Mouse (Mus musculus) embryonic stem cell, embryonic (primary cell): ENCODE results near the gene Nipbl.
"Not testable (repeated sequence)": the region's sequence is repeated elsewhere in the genome, so short reads cannot be mapped to it uniquely, and the experiment has no call there.

Source experiments
- CTCF ChIA-PET, 4 experiments: fragments of 300-600 bp in 2 of 4; fragments of 350-600 bp in 2 of 4; sonication (Branson Sonifier 250); formaldehyde crosslinking; loops; one replicate each; lab custom pipeline; 2022; ENCODE audit warnings: inconsistent platforms in 2 of 4; lab: Charles Lee
- POLR2A ChIA-PET, 4 experiments: fragments of 300-600 bp in 2 of 4; fragments of 350-600 bp in 2 of 4; sonication (Branson Sonifier 250); formaldehyde crosslinking; loops; one replicate each; lab custom pipeline; 2022; ENCODE audit warnings: antibody characterized with exemption in 4 of 4, inconsistent platforms in 1 of 4; lab: Charles Lee

Nipbl gene

DNA sequence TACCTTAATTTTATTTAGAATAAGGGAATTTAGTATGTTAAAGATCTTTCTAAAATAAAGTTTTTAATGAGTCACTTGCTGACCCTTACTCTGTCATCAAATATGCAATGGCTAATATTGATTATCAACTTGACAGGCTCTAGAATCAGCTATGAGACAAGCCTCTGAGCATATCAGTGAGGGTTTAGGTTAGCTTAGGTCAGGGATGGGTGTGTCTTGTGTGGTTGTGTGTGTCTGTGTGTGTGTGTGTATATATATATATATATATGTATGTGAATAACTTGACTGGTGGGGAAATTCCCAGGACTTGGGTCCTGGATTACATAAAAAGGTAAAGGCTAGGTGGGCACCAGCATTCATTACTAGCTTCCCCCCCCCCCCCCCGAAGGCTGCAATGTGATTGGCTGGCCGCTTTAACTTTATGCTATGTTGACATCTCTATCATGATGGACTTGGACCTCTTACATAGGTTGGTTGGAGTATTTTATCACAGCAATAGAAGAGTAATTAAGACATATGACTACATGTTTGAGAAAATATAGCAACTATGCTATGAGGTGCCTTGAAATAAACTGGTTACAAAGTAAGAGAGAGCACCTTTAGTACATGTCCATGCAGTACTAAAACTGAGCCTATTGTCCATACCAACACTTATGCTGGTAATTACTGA is 97.0 kb downstream of the Nipbl start:
- ChIA-PET POLR2A (no interaction called here), CTCF (no interaction called here)

DNA sequence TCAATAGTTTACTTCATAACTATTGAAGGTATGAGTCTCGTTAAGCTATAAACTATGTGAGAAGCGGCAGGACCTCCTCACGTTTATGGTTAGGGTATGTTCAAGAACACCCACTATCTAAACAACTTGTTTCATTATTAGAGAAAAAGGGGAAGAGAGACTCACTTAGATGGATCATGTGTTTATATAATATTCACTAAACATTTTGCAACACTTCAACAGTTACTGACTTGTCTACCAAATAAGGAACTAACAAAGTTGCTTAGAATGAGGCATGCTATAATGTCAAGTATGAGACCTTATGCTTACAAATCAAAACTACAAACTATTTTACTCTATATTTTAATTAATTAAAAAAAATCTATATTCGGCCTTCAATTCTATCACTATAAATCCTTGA is 103.7 kb downstream of the Nipbl start:
- CTCF ChIA-PET, result no interaction called here
- POLR2A ChIA-PET, result interaction anchor here in 1 of 4 experiments (3.1 kb wide), 1 partner anchor 10 kb away, joined by 8 read pairs; no protein-coding TSS in a partner anchor

GRCm38 (mm10) chr15:8331547-8331946 is 112.7 kb downstream of the Nipbl start:
- CTCF ChIA-PET, result interaction anchor here in 1 of 4 experiments (0.7 kb wide), 1 partner anchor 430 kb away, joined by 3 read pairs; no protein-coding TSS in a partner anchor
- POLR2A ChIA-PET, result interaction anchor here in 1 of 4 experiments (0.6 kb wide), 1 partner anchor 50 kb away, joined by 3 read pairs; no protein-coding TSS in a partner anchor

DNA sequence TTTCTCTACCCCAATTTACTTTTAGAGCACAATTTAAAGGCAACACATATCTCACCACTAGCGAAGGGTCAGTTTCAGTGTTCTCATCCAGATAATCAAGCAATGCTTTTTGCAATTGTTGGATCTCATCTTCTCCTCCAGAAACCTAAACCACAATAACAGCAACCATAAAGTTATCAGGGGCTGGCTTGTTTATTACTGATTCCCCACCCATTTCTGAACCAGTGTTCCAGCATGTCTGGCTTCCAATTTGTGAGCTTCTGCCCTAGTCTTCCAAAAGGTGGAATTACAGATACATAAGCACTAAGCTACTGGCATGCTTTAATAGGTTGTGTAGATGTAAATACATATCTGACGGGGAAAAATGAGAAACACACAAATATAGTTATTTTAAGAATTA is 118.6 kb downstream of the Nipbl start:
- CTCF ChIA-PET, result no interaction called here
- POLR2A ChIA-PET, result interaction anchor here in 1 of 4 experiments (0.6 kb wide), 1 partner anchor 34 kb away, joined by 3 read pairs; no protein-coding TSS in a partner anchor

GRCm38 (mm10) chr15:8324833-8325232 is 119.4 kb downstream of the Nipbl start:
- POLR2A ChIA-PET, result no interaction called here
- CTCF ChIA-PET, result no interaction called here

DNA sequence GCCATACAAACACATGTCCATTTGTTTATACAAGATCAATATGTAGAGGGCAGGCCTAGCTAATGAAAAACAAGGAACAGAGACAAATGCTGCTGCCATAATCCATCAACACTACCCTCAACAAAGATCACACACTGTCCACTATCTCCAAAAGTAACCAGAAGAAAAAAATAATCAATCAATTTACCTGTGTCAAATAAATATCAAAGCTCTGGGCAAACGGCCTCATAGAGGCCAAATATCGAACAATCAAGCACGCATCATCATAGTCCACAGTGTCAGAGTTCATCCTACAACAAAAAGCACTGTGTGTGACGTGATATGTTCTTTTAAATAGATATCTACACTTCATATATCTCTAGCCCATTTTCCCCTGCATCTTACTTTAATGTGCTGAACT is 120.2 kb downstream of the Nipbl start:
- POLR2A ChIA-PET, result no interaction called here
- CTCF ChIA-PET, result no interaction called here

DNA sequence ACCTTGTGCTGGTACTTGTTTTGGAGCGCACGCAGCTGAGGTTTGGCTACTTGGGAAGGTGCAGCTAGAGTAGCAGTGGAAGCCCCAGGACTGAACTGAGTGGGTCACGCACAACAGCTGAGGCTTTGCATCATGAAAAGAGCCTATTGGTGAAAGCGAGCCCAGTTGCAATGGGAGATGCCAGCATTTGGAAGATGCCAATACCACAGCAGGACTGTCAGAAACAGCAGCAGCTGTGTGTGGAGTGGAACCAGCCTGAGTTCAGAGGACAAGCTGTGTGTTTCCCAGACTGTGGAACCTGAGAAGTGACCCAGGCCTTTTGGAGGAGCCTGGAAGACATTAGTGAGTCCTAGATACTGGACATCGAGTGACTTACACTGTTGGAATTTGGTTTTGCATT is 122.8 kb downstream of the Nipbl start:
- ChIA-PET CTCF (no interaction called here), POLR2A (interaction anchor here in 1 of 4 experiments (0.7 to 0.9 kb wide), 2 partner anchors 9 to 10 kb away, joined by 4 to 6 read pairs; no protein-coding TSS in a partner anchor)

DNA sequence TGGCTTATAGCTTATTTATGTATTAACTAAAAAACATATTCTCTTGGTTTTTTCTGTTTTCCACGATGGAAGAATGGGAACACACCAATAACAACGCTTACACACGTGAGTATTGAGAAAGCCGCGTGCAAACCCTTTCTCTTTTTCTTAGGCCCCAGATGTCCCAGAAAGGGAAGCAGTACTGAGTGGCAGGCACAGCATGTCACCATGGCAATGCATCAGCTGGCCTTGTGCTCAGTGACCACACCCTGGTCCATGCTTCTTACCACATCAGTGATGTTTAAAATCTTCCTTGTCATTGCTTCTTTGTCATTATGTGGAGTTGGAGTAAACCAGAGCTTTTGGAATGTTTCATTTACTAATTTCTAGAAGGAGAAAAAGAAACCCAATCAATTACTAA is 125.1 kb downstream of the Nipbl start:
- POLR2A ChIA-PET, result no interaction called here
- CTCF ChIA-PET, result no interaction called here

- ChIA-PET POLR2A (no interaction called here), CTCF (interaction anchor here in 1 of 4 experiments (0.6 kb wide), 1 partner anchor 106 kb away, joined by 3 read pairs; no protein-coding TSS in a partner anchor)
Measured at GRCm38 (mm10) chr15:8317381-8317780, 126.9 kb downstream of the Nipbl start.

DNA sequence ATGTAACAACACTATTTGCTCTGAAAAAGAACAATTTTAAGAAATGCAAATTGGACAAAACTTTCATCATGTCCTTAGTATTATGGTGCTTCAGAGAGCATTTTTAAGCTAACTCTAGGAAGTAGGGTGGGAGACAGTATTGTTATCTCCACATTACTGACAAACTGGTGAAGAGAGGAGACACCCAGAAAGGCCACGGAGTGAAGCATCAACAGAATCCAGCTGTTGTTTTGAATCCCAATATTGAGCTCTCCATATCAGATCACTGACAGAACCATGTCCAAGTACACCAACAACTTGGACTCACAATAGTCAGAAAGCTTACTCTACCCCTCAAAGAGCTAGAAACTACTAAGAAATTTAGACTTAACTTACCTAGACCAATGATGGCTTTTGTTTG is 138.8 kb downstream of the Nipbl start:
- ChIA-PET CTCF (no interaction called here), POLR2A (interaction anchor here in 1 of 4 experiments (0.7 kb wide), 1 partner anchor 96 kb away, joined by 5 read pairs; no protein-coding TSS in a partner anchor)

- ChIA-PET POLR2A (no interaction called here), CTCF (no interaction called here)
Measured at GRCm38 (mm10) chr15:8302944-8303343, 141.3 kb downstream of the Nipbl start.

- ChIA-PET POLR2A (interaction anchor here in 1 of 4 experiments (1.1 to 1.3 kb wide), 2 partner anchors 23 to 25 kb away, joined by 3 read pairs; no protein-coding TSS in a partner anchor), CTCF (no interaction called here)
Measured at GRCm38 (mm10) chr15:8294150-8294549, 150.1 kb downstream of the Nipbl start.

DNA sequence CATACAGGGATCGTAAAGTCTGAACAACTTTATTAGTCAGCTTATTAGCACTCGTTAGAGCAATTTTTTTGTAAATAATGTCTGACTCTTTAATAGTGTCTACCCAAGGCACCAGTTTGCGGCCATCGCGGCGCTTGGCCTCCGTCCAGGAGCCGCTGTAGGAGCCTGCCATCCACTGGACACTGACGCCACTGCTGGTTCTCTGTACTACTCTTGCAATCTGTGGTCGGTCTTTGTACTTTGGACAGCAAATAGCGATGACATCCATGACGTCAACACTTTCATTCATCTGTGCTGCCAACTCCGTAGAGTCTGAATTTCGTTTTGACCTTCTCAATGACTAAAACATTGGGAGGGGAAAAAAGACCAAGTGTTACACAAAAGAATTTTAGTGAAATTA is 153.0 kb downstream of the Nipbl start:
- CTCF ChIA-PET, result interaction anchor here in 1 of 4 experiments (0.7 kb wide), 1 partner anchor 88 kb away, joined by 4 read pairs; no protein-coding TSS in a partner anchor
- POLR2A ChIA-PET, result interaction anchor here in 1 of 4 experiments (0.7 to 1.2 kb wide), 2 partner anchors 13 to 202 kb away, joined by 3 read pairs; no protein-coding TSS in a partner anchor

DNA sequence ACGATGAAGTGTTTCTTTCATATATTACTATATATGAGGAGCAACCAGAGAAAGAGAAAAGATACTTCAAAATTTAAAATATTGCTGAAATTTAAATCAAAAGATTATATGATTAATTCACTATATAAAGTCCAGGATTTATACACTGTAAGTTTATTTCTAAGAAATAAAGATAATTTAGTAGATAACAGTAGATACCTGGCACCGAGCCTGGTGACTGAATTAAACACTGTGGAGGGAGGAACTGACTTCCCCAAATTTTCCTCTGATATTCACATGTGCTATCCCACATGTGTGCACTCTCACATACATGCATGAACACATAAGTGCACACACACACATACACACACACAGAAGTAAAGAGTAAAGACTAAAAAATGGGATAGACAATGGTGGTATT is 162.1 kb downstream of the Nipbl start:
- POLR2A ChIA-PET, result interaction anchor here in 1 of 4 experiments (0.5 kb wide), 1 partner anchor 137 kb away, joined by 3 read pairs; no protein-coding TSS in a partner anchor
- CTCF ChIA-PET, result no interaction called here

DNA sequence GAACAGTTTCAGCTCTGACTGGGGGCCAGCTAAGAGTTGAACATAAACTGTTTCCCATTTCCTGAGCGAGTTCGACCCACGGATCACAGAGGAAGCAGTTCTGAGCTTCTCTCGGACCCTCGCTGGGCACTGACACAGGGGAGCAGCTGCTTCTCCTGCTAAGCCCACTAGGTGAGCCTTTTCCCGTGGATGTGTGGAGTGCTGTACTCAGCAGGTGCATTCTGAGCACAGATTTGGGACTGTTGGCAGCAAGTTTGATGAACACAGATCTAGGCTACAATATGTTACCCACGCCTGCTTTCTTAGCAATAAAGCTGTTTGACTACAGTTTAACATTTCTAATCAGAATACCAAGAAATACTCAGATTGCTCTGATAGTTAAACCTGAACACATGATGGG is 162.6 kb downstream of the Nipbl start:
- ChIA-PET POLR2A (interaction anchor here in 1 of 4 experiments (3.5 kb wide), 1 partner anchor 12 kb away, joined by 12 read pairs; no protein-coding TSS in a partner anchor), CTCF (no interaction called here)

DNA sequence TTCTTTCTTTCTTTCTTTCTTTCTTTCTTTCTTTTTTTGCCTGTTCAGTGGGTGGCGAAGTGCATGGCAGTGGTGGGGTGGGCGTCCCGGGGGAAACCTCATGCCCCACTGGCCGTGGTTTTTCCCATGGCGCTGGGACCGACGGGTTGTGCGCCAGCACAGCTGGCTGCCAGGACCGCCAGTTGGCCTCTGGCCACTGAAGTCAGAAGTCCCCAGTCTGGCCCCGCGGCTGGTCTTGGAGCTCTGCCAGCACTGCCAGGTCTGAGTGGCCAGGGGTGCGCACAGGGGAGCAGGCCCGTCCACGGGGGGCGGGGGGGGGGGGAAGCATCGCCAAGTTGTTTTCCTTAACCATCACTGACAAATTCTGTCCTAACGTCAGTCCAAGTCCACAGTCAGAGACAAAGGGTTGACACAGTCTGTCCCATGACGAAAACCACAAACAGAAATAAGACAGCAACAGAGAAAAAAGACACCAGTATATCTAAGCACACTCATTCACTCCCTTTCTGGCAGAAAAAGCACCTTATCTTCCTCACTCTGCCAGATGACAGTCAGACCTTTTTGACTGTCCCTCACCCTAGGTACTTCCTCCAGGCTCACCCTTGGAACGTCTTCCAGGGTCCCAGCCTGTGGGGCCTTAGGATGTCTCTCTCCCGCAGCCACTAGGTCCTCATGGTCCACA is 164.2 kb downstream of the Nipbl start:
- POLR2A ChIA-PET, result interaction anchor here in 3 of 4 experiments (0.6 to 3.5 kb wide), 9 partner anchors 9 to 1330 kb away, joined by 3 to 12 read pairs (median 4); no protein-coding TSS in a partner anchor
- CTCF ChIA-PET, result interaction anchor here in 1 of 4 experiments (0.6 kb wide), 1 partner anchor 99 kb away, joined by 3 read pairs; no protein-coding TSS in a partner anchor

DNA sequence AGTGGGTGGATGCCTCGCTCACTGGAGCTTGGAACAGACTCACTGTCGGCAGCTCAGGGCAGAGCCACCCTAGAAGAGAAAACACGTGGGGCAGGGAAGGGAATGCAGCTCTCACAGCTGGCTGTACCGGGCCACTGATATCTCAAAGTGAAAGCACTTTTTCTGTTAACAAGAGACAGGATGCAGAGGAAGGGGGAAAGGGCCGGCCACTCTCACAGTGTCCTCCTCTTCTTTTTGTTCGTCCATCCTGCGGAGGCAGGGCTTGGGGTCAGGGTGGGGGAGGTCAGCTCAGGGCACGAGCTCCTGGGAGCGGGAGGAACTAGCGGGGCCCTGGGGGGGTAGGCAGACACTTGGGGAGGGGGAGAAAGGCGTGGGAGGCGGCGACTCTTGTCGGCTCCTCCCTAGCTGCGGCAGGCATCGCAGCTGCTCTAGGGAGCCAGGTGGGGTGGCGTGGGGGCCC is 164.9 kb downstream of the Nipbl start:
- ChIA-PET POLR2A (interaction anchor here in 3 of 4 experiments (0.6 to 3.5 kb wide), 9 partner anchors 9 to 1331 kb away, joined by 3 to 12 read pairs (median 4); no protein-coding TSS in a partner anchor), CTCF (interaction anchor here in 1 of 4 experiments (0.6 kb wide), 1 partner anchor 98 kb away, joined by 3 read pairs; no protein-coding TSS in a partner anchor)

DNA sequence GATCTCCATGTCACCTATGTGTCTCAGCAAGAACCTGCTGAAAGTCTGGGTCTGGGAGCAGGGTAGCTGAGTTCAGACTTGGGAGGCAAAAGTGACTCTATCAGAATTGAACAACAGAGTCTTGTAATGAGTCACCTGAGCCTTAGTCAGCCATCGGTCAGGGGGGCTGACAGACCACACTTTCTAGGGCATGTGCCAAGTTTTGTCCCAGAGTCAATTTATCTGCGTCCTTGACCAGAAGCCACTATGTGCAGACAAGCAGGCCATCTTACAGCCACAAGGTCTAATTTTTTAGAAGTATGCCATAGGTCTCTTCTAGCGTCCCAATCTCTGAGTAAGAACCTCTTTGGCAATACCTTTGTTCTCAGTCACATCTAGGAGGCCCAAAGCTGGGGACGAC is 166.3 kb downstream of the Nipbl start:
- CTCF ChIA-PET, result not testable (repeated sequence)
- POLR2A ChIA-PET, result interaction anchor here in 1 of 4 experiments (0.7 to 3.5 kb wide), 4 partner anchors 8 to 38 kb away, joined by 3 to 12 read pairs (median 6); no protein-coding TSS in a partner anchor

DNA sequence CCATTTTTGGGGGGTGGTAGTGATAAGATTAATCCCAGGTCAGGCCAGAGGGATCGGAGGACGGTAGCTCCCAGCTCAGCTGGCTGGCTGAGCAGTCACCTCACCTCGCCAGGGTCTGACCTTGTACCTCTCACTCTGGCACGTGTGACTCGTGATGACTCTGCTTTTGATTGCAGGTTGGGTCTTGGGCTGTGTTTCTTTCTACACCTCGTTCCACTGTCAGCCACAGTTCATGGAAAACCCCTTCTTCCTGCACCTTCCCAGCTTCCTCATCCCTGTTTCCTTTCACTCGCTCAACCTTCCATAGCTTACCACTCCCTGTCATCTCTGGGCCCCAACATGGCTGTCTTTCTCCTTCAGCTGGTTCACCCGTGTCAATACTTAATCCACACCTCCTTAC is 172.3 kb downstream of the Nipbl start:
- ChIA-PET POLR2A (interaction anchor here in 1 of 4 experiments (1.6 kb wide), 1 partner anchor 26 kb away, joined by 3 read pairs; no protein-coding TSS in a partner anchor), CTCF (no interaction called here)
